Mouse (Mus musculus): ENCODE data around the gene Wnt3a. TPM values are rescaled to one million over a fixed set of nuclear protein-coding genes. Genes with fewer than 3 reads are reported as not detected.
A peak's percentile ranks its signal among the peaks of the same experiment; 100 is the strongest.
"Not testable (repeated sequence)": the region's sequence is repeated elsewhere in the genome, so short reads cannot be mapped to it uniquely, and the experiment has no call there.

Wnt3a gene
- polyA plus RNA-seq, 1 experiment from 2014 or later, result 1.6 TPM

DNA sequence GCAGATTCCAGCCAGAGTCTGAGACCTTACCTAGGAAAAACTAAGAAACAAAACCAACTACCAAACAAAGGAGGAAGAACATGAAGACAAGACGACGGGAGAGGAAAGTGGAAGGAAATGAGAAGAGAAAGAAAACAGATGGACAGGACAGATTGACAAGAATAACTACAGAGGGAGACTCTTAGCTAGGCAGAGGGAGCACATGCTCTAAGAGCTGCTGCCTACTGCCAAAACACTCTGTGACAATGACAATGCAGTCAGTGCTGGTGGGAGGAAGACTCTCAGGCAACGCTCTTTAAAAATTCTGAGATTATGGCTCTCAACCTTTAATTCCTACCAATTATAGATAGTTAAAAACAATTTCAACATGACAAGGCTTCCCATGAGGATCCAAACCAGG, 73.6 kb downstream of the Wnt3a start:
- H3K27me3 ChIP-seq, result no peaks in the 10 kb centered on the region
- H3K4me2 ChIP-seq, result no peak overlapping the region
- WGBS, result 91% methylated on average over 3 of the region's 3 CpGs
- no peak overlapping the region for H3K4me3 ChIP-seq (replicated peaks)
- no peak overlapping the region for H3K27ac ChIP-seq
- ATAC-seq (ENCODE audit: insufficient number of reproducible peaks, insufficient read depth, low FRiP score, low TSS enrichment, low read depth), result no peak
- no peak overlapping the region for H3K9ac ChIP-seq (replicated peaks)
- H3K4me1 ChIP-seq (replicated peaks), result no peaks in the 10 kb centered on the region
- peaks cover 76% of the 10 kb centered on the region for H3K36me3 ChIP-seq
- H3K9me3 ChIP-seq, result no peaks in the 10 kb centered on the region

DNA sequence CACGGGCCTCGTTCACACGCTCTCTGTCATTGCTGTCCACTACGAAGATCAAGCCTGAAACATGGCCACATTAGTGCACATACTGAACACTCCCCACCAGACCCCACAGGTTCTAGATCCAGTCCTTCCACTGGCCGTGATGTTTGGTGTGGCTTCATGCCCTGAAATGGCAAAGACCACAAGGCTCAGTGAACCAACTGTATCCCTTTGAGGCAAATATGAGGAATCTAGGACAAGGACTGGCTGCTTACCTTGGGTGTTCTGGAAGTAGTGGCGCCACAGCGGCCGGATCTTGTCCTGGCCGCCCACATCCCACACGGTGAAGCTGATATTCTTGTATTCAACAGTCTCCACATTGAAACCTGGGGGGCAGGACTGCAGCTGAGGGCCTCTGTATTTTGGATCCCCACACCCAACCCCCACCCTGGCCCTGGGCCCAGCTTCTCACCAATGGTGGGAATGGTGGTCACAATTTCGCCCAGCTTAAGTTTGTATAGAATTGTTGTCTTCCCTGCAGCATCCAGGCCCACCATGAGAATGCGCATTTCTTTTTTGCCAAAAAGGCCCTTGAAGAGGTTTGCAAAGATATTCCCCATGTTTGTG, 77.6 kb downstream of the Wnt3a start:
- Histone ChIP-seq H3K9me3 (no peaks in the 10 kb centered on the region), H3K36me3 (peaks cover 77% of the 10 kb centered on the region), H3K4me1 (replicated peaks) (peaks cover 11% of the 10 kb centered on the region), H3K9ac (replicated peaks) (no peak overlapping the region), H3K27ac (no peak overlapping the region), H3K27me3 (no peaks in the 10 kb centered on the region), H3K4me3 (replicated peaks) (no peak overlapping the region), H3K4me2 (no peak overlapping the region)
- 95% methylated on average over 12 of the region's 12 CpGs for WGBS
- no peak for ATAC-seq (ENCODE audit: insufficient number of reproducible peaks, insufficient read depth, low FRiP score, low TSS enrichment, low read depth)

DNA sequence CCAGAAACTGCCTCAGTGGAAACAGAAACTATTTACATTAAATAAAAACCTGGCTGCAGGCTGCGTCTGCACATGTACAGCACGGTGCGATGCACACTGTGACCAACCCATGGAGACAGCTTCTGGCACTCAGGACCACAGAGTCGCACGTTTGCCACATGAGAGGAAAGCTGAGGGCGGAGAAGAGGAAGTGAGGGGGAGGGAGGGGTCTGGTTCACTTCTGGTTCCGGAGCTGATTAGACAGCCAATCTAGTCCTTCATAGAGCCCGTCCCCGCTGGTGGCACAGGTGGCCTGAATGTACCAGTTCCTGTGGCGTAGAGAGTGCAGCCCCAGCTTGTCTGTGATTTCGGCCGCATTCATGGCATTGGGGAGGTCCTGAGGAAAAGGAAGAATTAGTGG, 78.2 kb downstream of the Wnt3a start:
- H3K27me3 ChIP-seq; ATAC-seq (ENCODE audit: insufficient number of reproducible peaks, insufficient read depth, low FRiP score, low TSS enrichment, low read depth); H3K4me2 ChIP-seq; H3K4me3 ChIP-seq (replicated peaks); H3K27ac ChIP-seq; H3K9ac ChIP-seq (replicated peaks); H3K9me3 ChIP-seq: not testable (repeated sequence)
- 88% methylated on average over 12 of the region's 12 CpGs for WGBS
- peaks cover 11% of the 10 kb centered on the region for H3K4me1 ChIP-seq (replicated peaks)
- H3K36me3 ChIP-seq, result peaks cover 71% of the 10 kb centered on the region

DNA sequence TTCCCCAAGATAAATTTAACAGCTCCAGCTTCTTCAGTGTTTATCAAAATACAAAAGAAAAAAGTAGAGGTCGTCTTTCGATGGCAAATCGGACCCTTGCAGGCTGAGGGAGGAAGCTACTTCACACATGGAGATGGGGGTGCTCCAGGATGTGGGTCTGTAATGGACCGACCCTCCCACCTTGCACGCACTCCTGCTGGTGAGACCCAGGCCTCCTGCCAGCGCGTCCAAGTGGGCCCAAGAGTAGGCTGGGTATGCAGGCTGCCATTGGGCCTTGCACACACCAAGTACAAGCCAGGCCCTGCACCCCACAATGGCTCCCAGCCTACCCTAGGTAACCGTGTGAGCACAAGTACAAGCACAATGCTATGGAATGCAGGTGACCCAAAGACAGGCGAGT, 79.0 kb downstream of the Wnt3a start:
- H3K4me2 ChIP-seq; ATAC-seq (ENCODE audit: insufficient number of reproducible peaks, insufficient read depth, low FRiP score, low TSS enrichment, low read depth): not testable (repeated sequence)
- WGBS, result 93% methylated on average over 9 of the region's 9 CpGs

DNA sequence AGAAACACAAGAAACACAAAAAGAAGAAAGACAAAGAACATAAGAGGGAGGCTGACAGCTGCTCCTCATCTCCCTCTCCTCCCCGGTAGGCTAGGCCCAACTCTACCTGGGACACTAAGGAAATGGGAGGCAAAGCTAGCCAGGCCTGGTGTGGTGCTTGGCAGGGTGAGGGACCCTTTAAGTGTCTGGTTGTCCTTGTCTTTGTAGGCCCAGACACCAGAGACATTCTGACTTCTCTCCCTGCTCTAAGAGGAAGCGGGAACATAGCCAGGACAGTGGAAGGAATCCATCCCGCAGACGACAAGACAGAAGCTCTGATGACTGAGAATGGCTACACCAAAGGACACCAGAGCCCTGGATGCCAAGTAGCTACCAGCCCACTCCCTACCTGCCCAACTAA, 80.5 kb downstream of the Wnt3a start:
- Histone ChIP-seq H3K9me3 (no peaks in the 10 kb centered on the region), H3K4me3 (replicated peaks) (no peak overlapping the region), H3K27me3 (no peaks in the 10 kb centered on the region), H3K27ac (no peak overlapping the region), H3K36me3 (peaks cover 73% of the 10 kb centered on the region), H3K4me1 (replicated peaks) (peaks cover 11% of the 10 kb centered on the region), H3K9ac (replicated peaks) (no peak overlapping the region), H3K4me2 (peak overlapping the region; percentile 90; the same call in 1 of the 2 replicates)
- ATAC-seq (ENCODE audit: insufficient number of reproducible peaks, insufficient read depth, low FRiP score, low TSS enrichment, low read depth), result no peak
- 86% methylated on average over 4 of the region's 4 CpGs for WGBS

More for the DNA sequence above, 79.0 kb downstream of the Wnt3a start:
- H3K27ac ChIP-seq; H3K9me3 ChIP-seq; H3K4me3 ChIP-seq (replicated peaks); H3K27me3 ChIP-seq; H3K9ac ChIP-seq (replicated peaks): not testable (repeated sequence)
- Histone ChIP-seq H3K4me1 (replicated peaks) (peaks cover 11% of the 10 kb centered on the region), H3K36me3 (peaks cover 73% of the 10 kb centered on the region)

DNA sequence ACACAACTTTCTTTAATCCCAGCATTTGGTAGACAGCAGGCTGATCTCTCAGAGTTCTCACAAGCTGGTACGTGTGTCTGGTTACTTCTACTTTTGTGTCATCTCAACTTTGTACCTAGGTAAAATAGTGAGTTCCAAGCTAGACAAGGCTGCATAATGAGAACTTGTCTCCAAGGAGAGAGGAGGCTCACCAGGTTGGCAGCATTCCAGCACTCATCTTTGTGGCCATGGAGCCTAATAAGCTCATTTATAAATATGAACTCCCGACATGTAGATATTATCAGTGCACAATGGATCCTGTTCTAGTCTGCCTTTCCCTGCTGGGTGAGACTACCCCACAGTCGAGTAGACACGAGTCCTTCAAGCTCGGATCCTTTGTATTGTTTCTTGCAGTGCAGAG, 81.0 kb downstream of the Wnt3a start:
- H3K4me2 ChIP-seq, result peak overlapping the region; percentile 90
- H3K9me3 ChIP-seq, result no peaks in the 10 kb centered on the region
- no peak overlapping the region for H3K9ac ChIP-seq (replicated peaks)
- 81% methylated on average over 5 of the region's 5 CpGs for WGBS
- peaks cover 11% of the 10 kb centered on the region for H3K4me1 ChIP-seq (replicated peaks)
- H3K27me3 ChIP-seq, result no peaks in the 10 kb centered on the region
- H3K4me3 ChIP-seq (replicated peaks), result peak overlapping the region; percentile 91
- no peak overlapping the region for H3K27ac ChIP-seq
- peaks cover 74% of the 10 kb centered on the region for H3K36me3 ChIP-seq
- ATAC-seq (ENCODE audit: insufficient number of reproducible peaks, insufficient read depth, low FRiP score, low TSS enrichment, low read depth), result no peak

DNA sequence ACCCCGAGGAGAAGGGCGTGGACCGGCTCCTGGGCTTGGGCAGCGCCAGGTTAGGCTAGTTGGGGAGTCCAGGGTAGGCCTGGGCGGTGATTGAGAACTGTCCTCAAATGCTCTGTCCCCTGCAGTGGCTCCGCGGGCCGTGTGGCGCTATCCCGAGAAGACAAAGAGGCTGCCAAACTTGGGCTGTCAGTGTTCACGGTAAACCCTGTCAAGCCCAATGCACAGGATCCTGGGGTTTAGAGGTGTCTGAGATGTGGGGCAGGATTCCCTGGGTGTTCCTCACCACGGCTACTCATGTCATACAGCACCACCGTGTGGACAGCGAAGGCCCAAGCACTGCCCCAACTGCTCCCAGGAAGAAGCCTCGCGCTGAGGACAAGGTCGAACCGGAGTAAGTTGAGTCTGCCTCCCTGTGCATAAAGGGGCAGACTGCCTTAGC, 81.5 kb downstream of the Wnt3a start:
- peak overlapping the region; percentile 95; the same call in 1 of the 2 replicates for H3K27ac ChIP-seq
- H3K4me3 ChIP-seq (replicated peaks), result peak overlapping the region; percentile 91
- H3K4me1 ChIP-seq (replicated peaks), result peaks cover 11% of the 10 kb centered on the region
- peak; percentile 38; the same call in 1 of the 2 replicates for ATAC-seq (ENCODE audit: insufficient number of reproducible peaks, insufficient read depth, low FRiP score, low TSS enrichment, low read depth)
- H3K9ac ChIP-seq (replicated peaks), result peak overlapping the region; percentile 86
- H3K36me3 ChIP-seq, result peaks cover 77% of the 10 kb centered on the region
- peak overlapping the region; percentile 90 for H3K4me2 ChIP-seq
- H3K9me3 ChIP-seq, result no peaks in the 10 kb centered on the region
- WGBS, result 12% methylated on average over 18 of the region's 18 CpGs
- H3K27me3 ChIP-seq, result no peaks in the 10 kb centered on the region

DNA sequence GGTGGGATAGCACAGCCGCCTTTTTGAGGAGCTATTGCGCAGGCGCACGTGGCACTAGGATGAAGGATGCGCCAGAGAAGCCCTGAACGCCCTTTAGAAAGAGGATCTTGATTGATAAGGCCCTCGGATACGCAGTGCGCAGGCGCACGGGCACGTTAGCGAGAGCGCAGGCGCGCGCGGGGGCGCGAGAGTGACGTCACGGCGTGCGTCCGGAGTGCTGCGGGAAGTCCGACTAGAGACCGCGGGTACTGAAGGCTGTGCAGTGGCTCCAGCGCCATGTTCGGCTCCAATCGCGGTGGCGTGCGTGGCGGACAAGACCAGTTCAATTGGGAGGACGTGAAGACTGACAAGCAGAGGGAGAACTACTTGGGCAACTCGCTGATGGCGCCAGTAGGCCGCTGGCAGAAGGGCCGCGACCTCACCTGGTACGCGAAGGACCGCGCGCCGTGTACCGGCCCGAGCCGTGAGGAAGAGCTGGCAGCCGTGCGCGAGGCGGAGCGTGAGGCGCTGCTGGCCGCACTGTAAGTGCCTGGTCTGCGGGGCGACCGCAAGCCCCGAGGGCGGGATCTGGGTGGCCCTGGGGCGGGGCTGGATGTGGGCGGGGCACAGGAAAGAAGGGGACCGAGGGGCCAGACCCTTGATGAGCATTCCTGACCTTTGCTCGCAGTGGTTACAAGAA, 82.3 kb downstream of the Wnt3a start, which contains the start of gene 2310033P09Rik:
Gene 2310033P09Rik (plus strand): TSS at position 169 of the 679 bp plus-strand sequence.
- WGBS, result under 1% methylated on average over 67 of the region's 67 CpGs
- H3K4me3 ChIP-seq (replicated peaks), result peak within 1 kb of the TSS; percentile 91
- H3K4me2 ChIP-seq, result peak within 1 kb of the TSS; percentile 90
- peak; percentile 61 for ATAC-seq (ENCODE audit: insufficient number of reproducible peaks, insufficient read depth, low FRiP score, low TSS enrichment, low read depth)
- H3K27me3 ChIP-seq, result no peaks in the 10 kb centered on the region
- H3K27ac ChIP-seq, result peak within 1 kb of the TSS; percentile 95
- peaks cover 76% of the 10 kb centered on the region for H3K36me3 ChIP-seq
- peak within 1 kb of the TSS; percentile 86 for H3K9ac ChIP-seq (replicated peaks)
- H3K9me3 ChIP-seq, result no peaks in the 10 kb centered on the region
- H3K4me1 ChIP-seq (replicated peaks), result peaks cover 11% of the 10 kb centered on the region

DNA sequence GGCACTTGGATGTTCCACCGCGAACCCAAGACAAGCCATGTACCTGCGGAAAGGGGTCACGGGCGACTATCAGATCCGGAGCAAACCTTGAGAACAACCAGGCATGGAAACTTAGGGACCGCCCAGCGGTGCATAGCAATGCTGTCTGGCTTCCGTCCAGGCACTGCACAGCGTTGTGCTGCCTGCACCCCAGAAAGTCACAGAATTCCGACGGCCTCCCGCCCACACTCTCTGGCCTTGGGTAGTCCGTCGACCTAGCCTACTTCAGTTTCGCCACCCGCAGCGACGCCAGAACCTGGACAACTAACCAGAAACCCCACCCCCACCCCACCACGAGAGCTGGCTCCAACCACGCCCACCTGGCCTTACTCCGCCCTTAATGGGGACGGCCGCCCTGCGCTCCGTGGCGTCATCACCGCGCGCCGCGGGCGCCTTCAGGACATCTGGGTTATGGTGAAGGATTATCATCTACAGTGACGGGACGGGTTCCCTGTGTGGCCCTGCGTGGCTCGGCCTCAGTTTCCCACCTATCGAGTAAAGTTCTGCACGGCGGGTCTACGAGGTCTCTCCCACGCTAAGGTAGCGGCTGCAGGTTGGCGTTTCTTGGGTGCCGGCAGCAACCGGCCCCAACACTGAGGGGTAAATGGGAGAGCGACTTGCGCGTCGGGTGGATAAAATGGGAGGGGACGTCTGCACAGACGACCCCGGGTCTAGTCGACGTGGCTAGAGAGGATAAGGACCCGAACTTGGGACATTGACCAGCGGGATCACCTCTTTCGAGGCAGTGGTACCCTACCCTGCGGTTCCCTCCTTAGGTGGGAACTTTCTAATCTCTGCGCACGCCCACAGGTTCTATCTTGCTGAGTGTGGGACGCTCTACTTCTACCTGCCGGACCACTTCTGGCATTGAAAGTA, 88.2 kb downstream of the Wnt3a start, which contains the start of gene Mrpl55:
Gene Mrpl55 (plus strand): TSS at position 406 of the 915 bp plus-strand sequence.
- peak within 1 kb of the TSS; percentile 85 for H3K4me3 ChIP-seq (replicated peaks)
- WGBS, result under 1% methylated on average over 63 of the region's 63 CpGs
- peak within 1 kb of the TSS; percentile 82 for H3K27ac ChIP-seq
- H3K27me3 ChIP-seq, result no peaks in the 10 kb centered on the region
- peak within 1 kb of the TSS; percentile 89 for H3K4me2 ChIP-seq
- H3K9ac ChIP-seq (replicated peaks), result peak within 1 kb of the TSS; percentile 71
- H3K4me1 ChIP-seq (replicated peaks), result peaks cover 13% of the 10 kb centered on the region
- no peaks in the 10 kb centered on the region for H3K9me3 ChIP-seq
- ATAC-seq (ENCODE audit: insufficient number of reproducible peaks, insufficient read depth, low FRiP score, low TSS enrichment, low read depth), result peak; percentile 88
- peaks cover 55% of the 10 kb centered on the region for H3K36me3 ChIP-seq

DNA sequence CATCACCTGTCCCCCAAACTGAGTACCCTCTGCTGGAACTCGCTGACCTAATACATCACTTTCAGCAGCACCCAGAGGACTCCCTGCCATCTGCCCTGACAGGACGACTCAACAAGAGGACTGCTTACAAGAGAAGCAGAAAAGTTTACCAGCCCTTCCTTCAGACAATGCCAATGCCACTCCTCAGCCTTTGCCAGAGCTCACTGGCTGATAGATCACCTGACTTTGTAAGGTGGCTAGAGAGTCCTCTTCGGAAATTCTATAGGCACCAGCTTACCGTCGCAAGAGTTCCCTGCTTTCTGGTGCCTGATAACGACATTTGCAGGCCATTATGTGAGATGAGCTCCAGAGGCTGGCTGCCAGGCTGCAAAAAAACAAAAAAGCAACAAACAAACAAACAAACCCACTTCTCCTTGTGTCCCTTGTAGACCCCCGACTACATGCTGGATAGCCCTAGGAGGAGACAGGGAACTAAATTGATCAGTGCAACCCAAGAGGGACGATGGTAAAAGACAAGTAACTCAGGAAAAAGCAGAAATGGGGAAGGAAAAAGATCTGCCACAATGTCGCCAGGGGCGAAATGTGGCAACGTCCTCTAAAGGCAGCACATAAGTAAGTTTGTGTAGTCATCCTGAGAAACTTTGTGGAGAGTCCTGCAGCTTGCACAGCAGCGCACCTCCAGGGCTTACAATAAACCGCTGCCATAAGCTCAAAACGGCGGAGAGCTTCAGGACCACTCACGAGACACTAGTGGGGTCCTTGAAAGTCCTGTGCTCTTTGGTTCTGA, 89.1 kb downstream of the Wnt3a start:
- H3K4me1 ChIP-seq (replicated peaks), result peaks cover 13% of the 10 kb centered on the region
- peak overlapping the region; percentile 82 for H3K27ac ChIP-seq
- ATAC-seq (ENCODE audit: insufficient number of reproducible peaks, insufficient read depth, low FRiP score, low TSS enrichment, low read depth), result peak; percentile 18; the same call in 1 of the 2 replicates
- peaks cover 47% of the 10 kb centered on the region for H3K36me3 ChIP-seq
- H3K4me3 ChIP-seq (replicated peaks), result peak overlapping the region; percentile 85
- peak overlapping the region; percentile 89 for H3K4me2 ChIP-seq
- H3K9ac ChIP-seq (replicated peaks), result peak overlapping the region; percentile 71
- no peaks in the 10 kb centered on the region for H3K27me3 ChIP-seq
- H3K9me3 ChIP-seq, result no peaks in the 10 kb centered on the region
- 28% methylated on average over 16 of the region's 16 CpGs for WGBS

Measured in limb, embryonic 12.5 days (tissue).